Mouse (Mus musculus) layer of hippocampus, adult 2 months (tissue): ENCODE measurements at regions not wholly inside any gene's neighbourhood (a gene's known extent, or its start where the extent isn't known, plus 50 kb on each side); places are given as distances from the start of the nearest gene placed in this dataset.

Experiments used
- DNase-seq, 2 experiments: peaks; one replicate each; pipeline ENCODE4 v3.0.0; 2022; ENCODE audit warnings: low spot score in 2 of 2
- H3K27ac ChIP-seq: fragments of 200-600 bp; 2 replicates; pipeline ENCODE4 v1.8.1; 2022
- H3K4me3 ChIP-seq: fragments of 200-600 bp; 2 replicates; pipeline ENCODE4 v1.8.1; 2022; ENCODE audit warnings: mild to moderate bottlenecking
- CTCF ChIP-seq: fragments of 200-600 bp; conservative IDR thresholded peaks from 2 replicates; pipeline ENCODE4 v1.8.1; 2022; ENCODE audit warnings: antibody characterized with exemption, mild to moderate bottlenecking, moderate library complexity

DNA sequence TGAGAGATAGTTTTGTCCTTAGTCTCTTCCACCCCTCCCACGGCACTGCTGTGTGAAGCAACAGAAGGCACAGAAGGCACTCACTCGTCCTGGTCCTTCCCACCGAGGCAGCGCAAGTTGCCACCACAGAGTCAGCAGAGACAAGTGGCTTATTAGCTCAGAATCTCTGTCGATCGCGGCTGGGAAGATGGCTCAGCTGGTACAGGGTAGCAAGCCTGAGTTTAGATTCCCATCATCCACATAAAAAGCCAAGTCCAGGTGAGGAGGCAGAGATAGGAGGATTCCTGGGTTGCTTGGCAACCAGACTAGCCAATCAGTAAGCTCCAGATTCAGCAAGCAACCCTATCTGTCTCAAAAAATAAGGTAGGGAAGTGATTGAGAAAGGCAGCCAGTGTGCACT, 55.0 kb upstream of the Zfp706 start:
- TF ChIP-seq CTCF = no peak
- DNase-seq = peak; percentile 45 to 62
- H3K27ac ChIP-seq = peak overlapping the region; percentile 81
- H3K4me3 ChIP-seq = no peak overlapping the region; the same call in 1 of the 2 replicates

DNA sequence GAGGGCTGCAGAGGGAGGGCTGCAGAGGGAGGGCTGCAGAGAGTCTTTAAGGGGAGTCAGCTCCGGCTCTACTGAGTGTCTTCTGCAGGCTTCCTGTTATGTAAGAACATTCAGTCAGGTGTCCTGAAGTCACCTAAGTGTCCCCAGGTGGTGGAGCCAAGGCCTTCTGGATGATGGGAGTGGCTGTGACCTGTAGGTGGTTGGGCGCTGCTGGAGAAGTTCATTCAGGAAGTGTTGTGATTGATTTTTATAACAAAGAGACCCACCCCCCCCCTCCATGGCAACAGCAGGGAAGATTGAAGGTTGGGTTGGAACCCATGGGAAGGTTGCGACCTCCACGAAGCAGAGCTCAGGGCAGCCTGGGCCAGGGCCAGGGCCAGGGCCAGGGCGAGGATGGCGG, 53.9 kb upstream of the Zfp706 start:
- TF ChIP-seq CTCF = no peak
- no peak for DNase-seq

DNA sequence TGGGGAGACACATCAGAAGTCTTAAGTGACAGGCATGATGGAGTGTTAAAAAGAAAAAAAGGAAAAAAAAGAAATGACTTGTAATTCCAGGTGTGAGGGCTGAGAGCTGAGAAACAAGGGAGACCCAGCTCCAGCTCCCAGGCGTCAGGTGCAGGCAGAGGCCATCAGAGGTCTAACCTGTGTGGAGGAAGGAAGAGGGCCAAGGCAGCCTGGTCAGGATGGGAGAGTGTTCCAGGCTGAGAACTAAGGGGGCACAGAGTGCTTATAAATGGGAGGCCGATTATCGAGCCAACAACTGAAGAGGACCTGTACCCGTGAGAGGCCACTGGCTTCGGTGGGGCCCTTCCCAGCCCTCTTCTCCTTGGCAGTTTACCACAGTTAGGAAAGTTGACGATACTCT, 53.3 kb upstream of the Zfp706 start:
- no peak for TF ChIP-seq CTCF
- Histone ChIP-seq H3K27ac (no peak overlapping the region), H3K4me3 (no peak overlapping the region)
- no peak for DNase-seq

More for the DNA sequence above, 53.9 kb upstream of the Zfp706 start:
- Histone ChIP-seq H3K4me3 (no peak overlapping the region), H3K27ac (no peak overlapping the region)
